Mouse (Mus musculus): ENCODE data around the gene Hist1h2an. TPM values are rescaled to one million over a fixed set of nuclear protein-coding genes. Genes with fewer than 3 reads are reported as not detected.

Hist1h2an gene
- total RNA-seq, 2 experiments from 2014 or later = 37.7 to 43.5 TPM

DNA sequence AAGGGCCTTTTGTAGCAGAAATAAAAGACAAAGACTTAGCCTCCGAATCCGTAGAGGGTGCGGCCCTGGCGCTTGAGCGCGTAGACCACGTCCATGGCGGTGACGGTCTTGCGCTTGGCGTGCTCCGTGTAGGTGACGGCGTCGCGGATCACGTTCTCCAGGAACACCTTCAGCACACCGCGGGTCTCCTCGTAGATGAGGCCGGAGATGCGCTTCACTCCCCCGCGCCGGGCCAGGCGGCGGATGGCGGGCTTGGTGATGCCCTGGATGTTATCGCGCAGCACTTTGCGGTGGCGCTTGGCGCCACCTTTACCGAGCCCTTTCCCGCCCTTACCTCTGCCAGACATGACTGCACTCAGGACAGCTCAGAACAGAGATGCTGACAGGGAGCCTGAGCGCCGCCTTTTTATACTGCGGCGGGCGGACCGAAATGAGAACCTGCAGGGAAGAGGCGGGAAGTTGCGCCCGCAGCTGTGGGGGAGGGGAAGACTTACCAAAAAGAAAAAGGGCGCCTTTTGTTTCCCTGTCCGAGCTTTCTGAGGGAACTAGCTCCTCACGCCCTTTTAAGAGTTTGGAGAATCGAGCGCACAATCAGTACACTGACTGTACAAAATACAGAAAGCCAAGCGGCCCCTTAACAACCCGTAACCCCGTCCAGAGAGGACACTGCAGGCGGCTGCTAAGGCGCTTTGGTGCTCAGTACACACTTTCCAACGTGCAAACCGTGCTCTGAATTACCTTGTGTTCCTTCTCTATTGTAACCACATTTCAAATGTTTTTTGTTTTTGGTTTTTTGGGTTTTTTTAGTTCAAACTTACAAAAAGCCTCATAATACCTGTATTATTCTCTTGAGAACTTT is 36.6 kb downstream of the Hist1h2an start, which contains the start of gene Hist1h4k:
Gene Hist1h4k (minus strand): TSS at position 347 of the 859 bp plus-strand sequence.
- intact Hi-C loops (cut with DNase I) = loop anchor here (10.0 kb wide), 1 partner anchor 2004 kb away; the partner anchor contains the start of genes Hist1h2ab, Hist1h3b and Hist1h4b
- DNase-seq = peak; percentile 91 to 93

DNA sequence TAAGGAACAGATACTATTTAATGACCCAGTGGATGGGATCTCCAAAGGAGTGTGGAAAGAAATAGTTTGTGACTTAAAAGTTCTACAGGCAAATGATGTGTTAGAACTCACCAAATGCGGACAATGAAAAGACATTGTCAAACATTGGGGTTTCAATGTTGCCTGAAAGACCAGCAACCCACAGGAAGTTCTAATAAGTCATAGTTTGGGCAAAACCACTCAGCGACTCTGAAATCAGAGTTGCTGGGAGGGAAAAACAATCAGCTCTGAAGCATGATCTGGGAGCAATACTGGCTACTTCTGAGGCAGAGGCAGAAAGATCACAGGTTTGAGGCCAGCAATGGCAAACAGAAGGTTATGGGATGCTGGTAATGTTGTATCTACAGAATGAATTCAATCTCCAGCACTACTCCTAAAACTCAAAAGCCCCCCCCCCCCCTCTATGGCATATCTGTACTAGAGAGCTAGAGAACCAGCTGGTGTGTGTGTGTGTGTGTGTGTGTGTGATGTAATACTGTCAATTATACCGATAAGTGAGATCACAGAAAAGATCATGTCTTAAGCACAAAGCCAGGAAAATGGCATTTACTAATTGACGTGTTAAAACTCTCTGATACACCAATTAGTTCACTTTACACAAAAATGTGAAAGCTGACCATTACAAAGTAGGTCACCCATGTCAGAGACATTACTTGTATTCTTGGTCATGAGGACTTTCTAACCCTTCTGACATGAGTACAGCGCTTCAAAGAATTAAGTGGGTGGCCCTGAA is 37.4 kb downstream of the Hist1h2an start:
- DNase-seq = no peak
- intact Hi-C loops (cut with DNase I) = loop anchor here (2.0 to 10.0 kb wide), 2 partner anchors 15 to 2005 kb away; partner anchors contain the start of genes Hist1h2ab, Hist1h3b, Hist1h4b and Hist1h4j

DNA sequence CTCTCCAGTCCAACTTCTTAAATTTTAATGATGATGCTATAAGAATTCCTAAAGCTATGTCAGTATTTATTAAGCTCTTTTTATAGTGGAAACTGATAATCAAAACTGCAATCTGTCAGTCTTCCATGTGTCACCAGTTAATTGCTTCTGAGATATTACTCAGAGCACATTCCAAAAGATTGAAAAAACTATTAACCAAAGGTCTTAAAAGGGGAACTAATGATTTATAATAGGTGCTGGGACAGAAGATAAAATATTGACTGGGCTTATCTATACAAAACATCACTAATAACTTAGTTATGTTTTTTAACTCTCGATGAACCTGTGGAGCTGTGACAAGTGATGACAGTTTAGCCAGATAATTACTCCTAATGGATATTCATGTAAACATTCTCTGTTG is 42.0 kb downstream of the Hist1h2an start:
- no peak for DNase-seq
- intact Hi-C loops (cut with DNase I) = no loop called here

Small RNA genes lying within 50 kb of the gene (microRNA-seq; reads per million reads assigned to microRNA genes)
- gene Gm19658 (0 reads per million in 2 experiments), gene Gm44346 (0 reads per million in 2 experiments), gene Gm44454 (0 reads per million in 2 experiments), gene Gm44466 (0 reads per million in 2 experiments)

Other genes with a start within 250 kb of the Hist1h2an start
- gene Olfr1366, start 244.4 kb downstream of the Hist1h2an start, total RNA-seq (2021) = not detected
- not detected for gene Olfr1535, start 227.3 kb downstream of the Hist1h2an start, total RNA-seq (2021)
- not detected for gene Olfr1364, start 205.5 kb downstream of the Hist1h2an start, total RNA-seq (2021)
- gene Olfr1362, start 173.2 kb downstream of the Hist1h2an start, total RNA-seq (2021) = not detected
- not detected for gene Olfr11, start 144.7 kb downstream of the Hist1h2an start, total RNA-seq (2021)
- not detected for gene Olfr1361, start 123.8 kb downstream of the Hist1h2an start, total RNA-seq (2021)
- gene Olfr1360, start 109.8 kb downstream of the Hist1h2an start, total RNA-seq (2021) = not detected
- not detected for gene Olfr1359, start 89.1 kb downstream of the Hist1h2an start, total RNA-seq (2021)
- 100 to 1,000 TPM; 206 to 220 TPM for gene Hist1h2bl, start 71.1 kb downstream of the Hist1h2an start, total RNA-seq (2021)
- gene Hist1h2ai, start 70.8 kb downstream of the Hist1h2an start, total RNA-seq (2021) = 100 to 1,000 TPM; 201 to 229 TPM
- 100 to 1,000 TPM; 284 to 332 TPM for gene Hist1h3h, start 69.6 kb downstream of the Hist1h2an start, total RNA-seq (2021)
- 10 to 100 TPM; 54.7 to 69.5 TPM for gene Hist1h2bm, start 65.2 kb downstream of the Hist1h2an start, total RNA-seq (2021)
- 10 to 100 TPM; 39.0 to 39.7 TPM for gene Hist1h4j, start 52.2 kb downstream of the Hist1h2an start, total RNA-seq (2021)
- 100 to 1,000 TPM; 426 to 466 TPM for gene Hist1h4k, start 36.7 kb downstream of the Hist1h2an start, total RNA-seq (2021)
- 10 to 100 TPM; 79.2 to 89.4 TPM for gene Hist1h2ak, start 33.4 kb downstream of the Hist1h2an start, total RNA-seq (2021)
- gene Hist1h2bn, start 33.1 kb downstream of the Hist1h2an start, total RNA-seq (2021) = 100 to 1,000 TPM in 1 of 2 experiments, 10 to 100 TPM in 1; 98.6 to 149 TPM
- gene Hist1h1b, start 6.6 kb downstream of the Hist1h2an start, total RNA-seq (2021) = 100 to 1,000 TPM; 112 to 150 TPM
- 100 to 1,000 TPM; 213 to 223 TPM for gene Hist1h3i, start 3.8 kb downstream of the Hist1h2an start, total RNA-seq (2021)
- gene Hist1h2bp, start 243 bp upstream of the Hist1h2an start, total RNA-seq (2021) = 10 to 100 TPM; 80.8 to 84.7 TPM
- gene Hist1h2bq, start 23.0 kb upstream of the Hist1h2an start, total RNA-seq (2021) = 100 to 1,000 TPM; 177 to 197 TPM
- gene Hist1h2ao, start 23.2 kb upstream of the Hist1h2an start, total RNA-seq (2021) = not detected
- gene Hist1h4m, start 24.5 kb upstream of the Hist1h2an start, total RNA-seq (2021) = 100 to 1,000 TPM; 322 to 356 TPM
- gene Hist1h4n, start 45.0 kb upstream of the Hist1h2an start, total RNA-seq (2021) = 10 to 100 TPM; 39.5 to 61.3 TPM
- gene Hist1h2ap, start 46.3 kb upstream of the Hist1h2an start, total RNA-seq (2021) = 100 to 1,000 TPM; 265 to 322 TPM
- gene Hist1h2br, start 46.5 kb upstream of the Hist1h2an start, total RNA-seq (2021) = 100 to 1,000 TPM; 181 to 198 TPM
- gene Zfp184, start 157.9 kb upstream of the Hist1h2an start, total RNA-seq (2021) = 1 to 10 TPM; 1.4 to 1.9 TPM
- gene Pom121l2, start 194.0 kb upstream of the Hist1h2an start, total RNA-seq (2021) = not detected
- not detected for gene Prss16, start 222.5 kb upstream of the Hist1h2an start, total RNA-seq (2021)
- 100 to 1,000 TPM; 181 to 187 TPM for gene Hist1h2ah, start 248.3 kb upstream of the Hist1h2an start, total RNA-seq (2021)
- 100 to 1,000 TPM; 213 to 221 TPM for gene Hist1h2bk, start 248.7 kb upstream of the Hist1h2an start, total RNA-seq (2021)